Mouse (Mus musculus): ENCODE measurements around the gene Tmem106b. TPM values are rescaled to one million over a fixed set of nuclear protein-coding genes. Genes with fewer than 3 reads are reported as not detected.

The Tmem106b gene
- polyA plus RNA-seq (2017; shearing (Covaris generic)), result 53.0 TPM

DNA sequence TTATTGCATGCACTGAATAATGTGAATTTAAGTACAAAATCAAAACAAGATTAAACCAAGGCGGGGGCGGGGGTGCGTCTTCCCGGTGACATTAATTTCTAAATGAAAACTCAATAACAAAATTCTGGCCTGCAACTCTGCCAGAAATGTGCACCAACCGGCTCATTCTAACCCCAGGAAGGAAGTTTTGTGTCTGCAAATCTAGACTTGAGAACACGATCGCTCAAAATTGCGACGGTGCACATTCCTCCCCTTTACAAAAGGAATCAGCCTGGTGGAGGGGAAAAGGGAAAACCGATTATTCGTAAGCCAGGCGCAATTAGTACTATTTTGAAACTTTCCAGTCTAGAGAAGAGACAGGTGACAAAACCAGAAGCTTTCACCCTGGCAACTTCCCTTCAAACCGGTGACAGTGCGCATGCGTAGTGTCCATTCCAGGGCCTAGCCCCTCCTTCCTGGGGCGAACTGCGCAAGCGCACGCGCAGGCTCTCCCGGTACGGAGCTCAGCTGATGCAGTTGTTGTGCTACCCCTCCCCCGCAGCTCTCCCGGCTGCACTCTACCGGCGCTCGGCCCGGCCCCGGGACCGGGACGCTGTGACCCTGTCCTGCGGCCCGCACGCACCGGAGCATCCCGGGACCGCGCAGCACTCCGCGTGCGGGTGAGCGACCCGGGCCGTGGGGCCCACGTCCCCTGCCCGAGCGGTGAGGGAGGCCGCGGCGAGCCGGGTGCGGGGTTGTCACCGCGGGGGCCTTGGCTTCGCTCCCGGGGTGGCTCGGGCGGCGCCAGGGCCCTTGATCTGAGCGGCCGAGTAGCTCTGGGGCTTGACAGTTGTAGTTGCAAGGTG, at the start of gene Tmem106b:
Gene Tmem106b (plus strand): TSS at position 458 of the 845 bp plus-strand sequence.

Other genes with a start within 250 kb of the Tmem106b start
- gene Vwde, start 155.2 kb downstream of the Tmem106b start, polyA plus RNA-seq (2017; shearing (Covaris generic)), result not detected

Data from CD4-positive, CD25-positive, alpha-beta regulatory T cell (primary cell).